Comparison of ENCODE assay signal across 9 mouse cellular contexts in genomic region chr17:33812475-33812874, GRCm38 (mm10). TPM values are rescaled to one million over a fixed set of nuclear protein-coding genes. Genes with fewer than 3 reads are reported as not detected.
A peak's percentile ranks its signal among the peaks of the same experiment; 100 is the strongest.
DNase-seq lines count a peak whose midpoint lies in the region; ATAC-seq and TF ChIP-seq lines count a peak whose summit lies in the region.
"Had no signal": no experiment of that assay in that cellular context is flagged by ENCODE, and none has a peak within 500 bp of the region (broad histone marks: within the 10 kb centered on the region; RNA-seq: fewer than 3 reads in every experiment).

No protein-coding gene starts in this region.

- WGBS in heart, embryonic 10.5 days: 39% methylated on average over 3 of the region's 3 CpGs
- 14% methylated on average over 3 of the region's 3 CpGs for WGBS in lung, embryonic 14.5 days
- WGBS in hindbrain, embryonic 11.5 days: 65% methylated on average over 3 of the region's 3 CpGs

- TF ChIP-seq CTCF in lung, embryonic 14.5 days (IDR thresholded peaks at IDR 0.05; ENCODE audit: low read depth): no peak

- H3K9ac ChIP-seq in lung, embryonic 14.5 days: no peak overlapping the region
- H3K9ac ChIP-seq in hindbrain, embryonic 11.5 days (ENCODE audit: low read depth, low read length): no peak overlapping the region
- H3K9ac ChIP-seq: midbrain, embryonic 15.5 days had no signal

- H3K4me1 ChIP-seq in heart, embryonic 10.5 days: peaks cover 42% of the 10 kb centered on the region
- H3K4me1 ChIP-seq in lung, embryonic 14.5 days (ENCODE audit: insufficient read depth): peaks cover 13% of the 10 kb centered on the region
- 0 out of 2 replicates have a peak, but pooled peaks cover 4% of the 10 kb centered on the region for H3K4me1 ChIP-seq in hindbrain, embryonic 11.5 days (replicated peaks; ENCODE audit: control insufficient read depth, insufficient read depth, low read length)

- H3K4me2 ChIP-seq in lung, embryonic 14.5 days: peak overlapping the region; percentile 93
- no peak overlapping the region for H3K4me2 ChIP-seq in hindbrain, embryonic 11.5 days (replicated peaks; ENCODE audit: low read depth, low read length)
- H3K4me2 ChIP-seq: midbrain, embryonic 15.5 days had no signal

- H3K4me3 ChIP-seq in heart, embryonic 10.5 days: 0 out of 2 replicates have a peak overlapping the region, but pooled peaks have one; percentile 15
- H3K4me3 ChIP-seq in lung, embryonic 14.5 days (ENCODE audit: low read depth, low read length): no peak overlapping the region
- H3K4me3 ChIP-seq in hindbrain, embryonic 11.5 days (ENCODE audit: low read depth, low read length): no peak overlapping the region
- H3K4me3 ChIP-seq: midbrain, embryonic 15.5 days had no signal

- no peak for ATAC-seq in lung, embryonic 14.5 days (ENCODE audit: insufficient read depth)
- ATAC-seq in hindbrain, embryonic 11.5 days (ENCODE audit: low FRiP score): no peak
- ATAC-seq: midbrain, embryonic 15.5 days had no signal

- intact Hi-C loops in heart, postnatal 36 days (cut with DNase I): no loop called here

- peaks cover 50% of the 10 kb centered on the region; the same call in 1 of the 2 replicates for H3K27me3 ChIP-seq in heart, embryonic 10.5 days (ENCODE audit: insufficient read depth, poor library complexity, severe bottlenecking)
- no peaks in the 10 kb centered on the region for H3K27me3 ChIP-seq in lung, embryonic 14.5 days (ENCODE audit: insufficient read depth, low read length)
- H3K27me3 ChIP-seq in hindbrain, embryonic 11.5 days (ENCODE audit: control insufficient read depth, insufficient read depth, low read length): peaks cover 6% of the 10 kb centered on the region
- H3K27me3 ChIP-seq: midbrain, embryonic 15.5 days had no signal

- H3K27ac ChIP-seq in heart, embryonic 10.5 days: no peak overlapping the region
- no peak overlapping the region for H3K27ac ChIP-seq in lung, embryonic 14.5 days (ENCODE audit: low read depth)
- no peak overlapping the region for H3K27ac ChIP-seq in hindbrain, embryonic 11.5 days (ENCODE audit: low read depth, low read length)
- H3K27ac ChIP-seq: midbrain, embryonic 15.5 days had no signal

- no peaks in the 10 kb centered on the region for H3K9me3 ChIP-seq in heart, embryonic 10.5 days
- H3K9me3 ChIP-seq in lung, embryonic 14.5 days (ENCODE audit: low read depth, low read length): no peaks in the 10 kb centered on the region
- H3K9me3 ChIP-seq in hindbrain, embryonic 11.5 days (ENCODE audit: control insufficient read depth, low read length): no peaks in the 10 kb centered on the region
- H3K9me3 ChIP-seq: midbrain, embryonic 15.5 days had no signal

- H3K36me3 ChIP-seq in heart, embryonic 10.5 days: no peaks in the 10 kb centered on the region
- H3K36me3 ChIP-seq in lung, embryonic 14.5 days (ENCODE audit: insufficient read depth): no peaks in the 10 kb centered on the region
- no peaks in the 10 kb centered on the region for H3K36me3 ChIP-seq in hindbrain, embryonic 11.5 days (ENCODE audit: control insufficient read depth, insufficient read depth, low read length)
- H3K36me3 ChIP-seq: midbrain, embryonic 15.5 days had no signal

- DNase-seq in heart, adult 8-10 months (ENCODE audit: low spot score): peak; percentile 55
- no peak for DNase-seq in heart, postnatal 36 days
- DNase-seq in A20 (ENCODE audit: low read depth, low spot score): peak; percentile 58
- DNase-seq in heart, embryonic 10.5 days (ENCODE audit: low spot score): no peak
- no peak for DNase-seq in lung, embryonic 14.5 days
- DNase-seq in hindbrain, embryonic 11.5 days (ENCODE audit: low spot score): no peak
- DNase-seq in right cerebral cortex, postnatal 4 days: no peak
- no peak for DNase-seq in cerebellum, adult 11 months

RNA-seq across cellular contexts. Expression of gene Kank3, which starts 2.2 kb away (rescaled TPM):
- total RNA-seq in heart, adult 8-10 months (2022): 10 to 100 TPM; 44.4 to 64.9 (median 51.3) TPM
- total RNA-seq in heart, postnatal 36 days (2021): 10 to 100 TPM; 55.7 to 81.7 TPM
- polyA plus RNA-seq in heart, embryonic 10.5 days (2016; fragmentation: Nextera tagmentation; extraction: Ambion mirVana): 37.1 and 47.9 TPM in 2 replicates
- polyA plus RNA-seq in lung, embryonic 14.5 days (2014; fragmentation: Nextera tagmentation; extraction: Ambion mirVana): 65.1 and 65.4 TPM in 2 replicates
- 22.7 and 30.1 TPM in 2 replicates for polyA plus RNA-seq in hindbrain, embryonic 11.5 days (2014; fragmentation: Nextera tagmentation; extraction: Ambion mirVana)

RNA-seq across cellular contexts. Expression of gene Rps28, which starts 11.9 kb away (rescaled TPM):
- total RNA-seq in heart, adult 8-10 months (2022): 100 to 1,000 TPM; 691 to 822 (median 750) TPM
- total RNA-seq in heart, postnatal 36 days (2021): 100 to 1,000 TPM; 764 to 784 TPM
- polyA plus RNA-seq in heart, embryonic 10.5 days (2016; fragmentation: Nextera tagmentation; extraction: Ambion mirVana): 576 and 657 TPM in 2 replicates
- polyA plus RNA-seq in lung, embryonic 14.5 days (2014; fragmentation: Nextera tagmentation; extraction: Ambion mirVana): 1,180 and 1,276 TPM in 2 replicates
- 706 and 742 TPM in 2 replicates for polyA plus RNA-seq in hindbrain, embryonic 11.5 days (2014; fragmentation: Nextera tagmentation; extraction: Ambion mirVana)

RNA-seq across cellular contexts. Expression of gene Ndufa7, which starts 11.9 kb away (rescaled TPM):
- total RNA-seq in heart, adult 8-10 months (2022): 100 to 1,000 TPM; 676 to 749 (median 700) TPM
- total RNA-seq in heart, postnatal 36 days (2021): 100 to 1,000 TPM; 648 to 672 TPM
- 482 and 487 TPM in 2 replicates for polyA plus RNA-seq in heart, embryonic 10.5 days (2016; fragmentation: Nextera tagmentation; extraction: Ambion mirVana)
- polyA plus RNA-seq in lung, embryonic 14.5 days (2014; fragmentation: Nextera tagmentation; extraction: Ambion mirVana): 470 and 474 TPM in 2 replicates
- 445 and 467 TPM in 2 replicates for polyA plus RNA-seq in hindbrain, embryonic 11.5 days (2014; fragmentation: Nextera tagmentation; extraction: Ambion mirVana)

RNA-seq across cellular contexts. Expression of gene Cd320, which starts 30.4 kb away (rescaled TPM):
- total RNA-seq in heart, adult 8-10 months (2022): 10 to 100 TPM; 28.9 to 33.6 (median 33.2) TPM
- total RNA-seq in heart, postnatal 36 days (2021): 10 to 100 TPM; 28.6 to 34.6 TPM
- polyA plus RNA-seq in heart, embryonic 10.5 days (2016; fragmentation: Nextera tagmentation; extraction: Ambion mirVana): 61.6 and 75.7 TPM in 2 replicates
- 71.1 and 76.3 TPM in 2 replicates for polyA plus RNA-seq in lung, embryonic 14.5 days (2014; fragmentation: Nextera tagmentation; extraction: Ambion mirVana)
- polyA plus RNA-seq in hindbrain, embryonic 11.5 days (2014; fragmentation: Nextera tagmentation; extraction: Ambion mirVana): 73.7 and 76.1 TPM in 2 replicates

RNA-seq across cellular contexts. Expression of gene Angptl4, which starts 30.8 kb away (rescaled TPM):
- 1 to 10 TPM; 2.9 to 9.8 (median 8.3) TPM for total RNA-seq in heart, adult 8-10 months (2022)
- 10 to 100 TPM; 18.2 to 58.8 TPM for total RNA-seq in heart, postnatal 36 days (2021)
- polyA plus RNA-seq in heart, embryonic 10.5 days (2016; fragmentation: Nextera tagmentation; extraction: Ambion mirVana): 7.4 and 19.8 TPM in 2 replicates
- polyA plus RNA-seq in lung, embryonic 14.5 days (2014; fragmentation: Nextera tagmentation; extraction: Ambion mirVana): 31.9 and 35.4 TPM in 2 replicates
- 22.0 and 22.5 TPM in 2 replicates for polyA plus RNA-seq in hindbrain, embryonic 11.5 days (2014; fragmentation: Nextera tagmentation; extraction: Ambion mirVana)

Comparison
In these comparisons a context has a peak if more than half of its experiments do, and no peak if none do; other contexts are left out.
1. DNase-seq: peak in heart, adult 8-10 months (single experiment) and A20 (single experiment); none in heart, postnatal 36 days (0 of 2), heart, embryonic 10.5 days (single experiment), lung, embryonic 14.5 days (single experiment), hindbrain, embryonic 11.5 days (single experiment), right cerebral cortex, postnatal 4 days (single experiment) and cerebellum, adult 11 months (single experiment).